Mouse (Mus musculus) heart, postnatal 0 days (tissue): Measurements from ENCODE around the gene Nsf.

Experiments
- CTCF ChIP-seq: IDR thresholded peaks from 2 replicates; pipeline ENCODE4 v1.5.1; 2016; ENCODE audit warnings: antibody characterized with exemption, control low read depth, low read depth
- EP300 ChIP-seq: IDR thresholded peaks from 2 replicates; pipeline ENCODE4 v1.6.1; 2016; ENCODE audit warnings: antibody characterized with exemption, low read depth

- no peak for TF ChIP-seq EP300
- no peak for TF ChIP-seq CTCF
Measured at GRCm38 (mm10) chr11:104003397-104003796, 49.5 kb upstream of the Nsf start.
